Mouse (Mus musculus) ES-Bruce4 (cell line): ENCODE results near the gene Mkrn1. TPM values are rescaled to one million over a fixed set of nuclear protein-coding genes. Genes with fewer than 3 reads are reported as not detected.
A peak's percentile ranks its signal among the peaks of the same experiment; 100 is the strongest.

Experiments used
- H3K27ac ChIP-seq: 2 replicates; pipeline ENCODE4 v1.5.1; 2012; ENCODE audit warnings: low read length, inconsistent platforms; ENCODE audit not compliant: insufficient read depth
- H3K27me3 ChIP-seq: 2 replicates; pipeline ENCODE4 v1.6.1; 2012; ENCODE audit warnings: mild to moderate bottlenecking, low read length, inconsistent platforms; ENCODE audit not compliant: control insufficient read depth, poor library complexity, insufficient read depth, severe bottlenecking
- H3K36me3 ChIP-seq: 2 replicates; pipeline ENCODE4 v1.6.1; 2012; ENCODE audit warnings: inconsistent platforms, mild to moderate bottlenecking, low read length, moderate library complexity; ENCODE audit not compliant: control insufficient read depth, poor library complexity, insufficient read depth, severe bottlenecking
- H3K4me1 ChIP-seq: one replicate; pipeline ENCODE4 v1.8.1; 2011; ENCODE audit warnings: low read length; ENCODE audit not compliant: control insufficient read depth, insufficient read depth
- H3K4me3 ChIP-seq: 2 replicates; pipeline ENCODE4 v1.5.1; 2011; ENCODE audit warnings: low read depth, mild to moderate bottlenecking, low read length
- H3K9ac ChIP-seq: 2 replicates; pipeline ENCODE4 v1.6.1; 2012; ENCODE audit warnings: low read depth, mild to moderate bottlenecking, inconsistent platforms; ENCODE audit not compliant: poor library complexity, severe bottlenecking
- H3K9me3 ChIP-seq: replicated peaks from 2 replicates; pipeline ENCODE4 v1.6.1; 2012; ENCODE audit warnings: mild to moderate bottlenecking, low read length, inconsistent platforms; ENCODE audit not compliant: control insufficient read depth, poor library complexity, insufficient read depth, severe bottlenecking
- CTCF ChIP-seq: IDR thresholded peaks from one replicate; pipeline ENCODE4 v1.8.1; 2011; ENCODE audit warnings: low read depth, low read length
- EP300 ChIP-seq: IDR thresholded peaks from 2 replicates; pipeline ENCODE4 v1.6.1; 2011; ENCODE audit warnings: low read depth, low read length; ENCODE audit not compliant: insufficient read depth
- POLR2A ChIP-seq: IDR thresholded peaks from one replicate; pipeline ENCODE4 v1.8.1; 2011; ENCODE audit warnings: low read length; ENCODE audit not compliant: insufficient read depth
- polyA plus RNA-seq: library from polyadenylated mRNA; stranded (reverse); fragments of >200 nt; gene quantifications from 2 replicates; pipeline ENCODE4 v1.2.4, GENCODE M21; 2011; ENCODE audit warnings: low read depth; ENCODE audit not compliant: missing spikeins, insufficient read depth, insufficient read length

The Mkrn1 gene
- polyA plus RNA-seq, 1 experiment: 361 TPM

- H3K4me3 ChIP-seq: no peak overlapping the region
- no peaks in the 10 kb centered on the region for H3K27me3 ChIP-seq
- no peak overlapping the region for H3K9ac ChIP-seq
- H3K36me3 ChIP-seq: peaks cover 60% of the 10 kb centered on the region
- TF ChIP-seq POLR2A (no peak), CTCF (no peak), EP300 (no peak)
- no peaks in the 10 kb centered on the region for H3K9me3 ChIP-seq
- peaks cover 4% of the 10 kb centered on the region for H3K4me1 ChIP-seq
- peak overlapping the region; percentile 42 for H3K27ac ChIP-seq
These were observed 21.9 kb downstream of the Mkrn1 start for GRCm38 (mm10) chr6:39398342-39398741.

- Histone ChIP-seq H3K36me3 (peaks cover 52% of the 10 kb centered on the region), H3K4me3 (no peak overlapping the region), H3K27ac (peak overlapping the region; percentile 82), H3K9me3 (no peaks in the 10 kb centered on the region), H3K27me3 (no peaks in the 10 kb centered on the region), H3K9ac (no peak overlapping the region), H3K4me1 (peaks cover 4% of the 10 kb centered on the region)
- TF ChIP-seq POLR2A (no peak), EP300 (no peak), CTCF (no peak)
These were observed 23.2 kb downstream of the Mkrn1 start for GRCm38 (mm10) chr6:39397046-39397445.

DNA sequence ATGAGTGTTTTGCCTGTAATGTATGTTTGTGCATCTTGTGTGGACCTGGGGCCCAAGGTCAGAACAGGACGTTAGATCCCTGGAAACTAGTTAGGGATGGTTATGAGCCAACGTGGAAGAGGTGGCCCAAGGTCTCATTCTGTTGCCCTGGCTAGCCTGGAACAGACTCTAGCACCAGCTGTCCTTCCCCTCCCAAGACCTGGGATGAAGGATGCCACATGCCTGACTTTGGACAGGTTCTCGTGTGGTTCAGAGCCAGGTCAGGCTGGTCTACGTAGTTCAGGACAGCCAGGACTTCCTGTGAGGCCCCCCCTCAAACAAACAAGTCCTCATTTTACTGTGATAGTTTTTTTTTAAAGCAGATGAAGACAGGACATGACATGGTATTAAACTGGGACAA lies 24.3 kb downstream of the Mkrn1 start:
- peak overlapping the region; percentile 78 for H3K27ac ChIP-seq
- H3K9me3 ChIP-seq: no peaks in the 10 kb centered on the region
- H3K4me1 ChIP-seq: peaks cover 4% of the 10 kb centered on the region
- H3K27me3 ChIP-seq: no peaks in the 10 kb centered on the region
- H3K36me3 ChIP-seq: peaks cover 54% of the 10 kb centered on the region
- no peak overlapping the region for H3K4me3 ChIP-seq
- TF ChIP-seq CTCF (no peak), EP300 (no peak), POLR2A (no peak)
- no peak overlapping the region for H3K9ac ChIP-seq

GRCm38 (mm10) chr6:39395471-39395870 lies 24.8 kb downstream of the Mkrn1 start:
- TF ChIP-seq POLR2A (no peak), EP300 (no peak), CTCF (no peak)
- H3K27ac ChIP-seq: peak overlapping the region; percentile 78
- peaks cover 56% of the 10 kb centered on the region for H3K36me3 ChIP-seq
- H3K4me3 ChIP-seq: no peak overlapping the region
- no peak overlapping the region for H3K9ac ChIP-seq
- no peaks in the 10 kb centered on the region for H3K9me3 ChIP-seq
- H3K27me3 ChIP-seq: no peaks in the 10 kb centered on the region
- peaks cover 4% of the 10 kb centered on the region for H3K4me1 ChIP-seq

DNA sequence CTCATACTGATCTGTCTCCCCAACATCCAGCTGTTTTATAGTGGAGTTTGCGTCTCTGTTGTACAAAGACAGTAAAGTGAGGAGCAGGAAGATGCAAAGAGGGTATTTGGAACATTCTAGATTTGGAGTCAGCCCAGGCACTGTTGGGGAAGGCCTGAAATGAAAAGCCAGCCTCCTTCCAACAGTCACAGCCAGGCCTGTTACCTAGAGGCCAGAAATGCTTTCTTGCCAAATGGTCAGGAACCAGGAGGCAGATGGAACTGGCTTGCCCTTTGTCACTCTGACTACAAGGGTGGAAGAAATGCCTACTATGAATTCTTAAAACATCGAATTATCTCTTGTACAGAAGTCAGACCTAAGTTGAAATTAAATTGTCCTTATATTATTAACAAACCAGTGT lies 30.3 kb downstream of the Mkrn1 start:
- TF ChIP-seq POLR2A (no peak), EP300 (no peak), CTCF (no peak)
- no peaks in the 10 kb centered on the region for H3K9me3 ChIP-seq
- 0 out of 2 replicates have a peak overlapping the region, but pooled peaks have one; percentile 4 for H3K27ac ChIP-seq
- no peak overlapping the region for H3K9ac ChIP-seq
- H3K27me3 ChIP-seq: no peaks in the 10 kb centered on the region
- H3K4me3 ChIP-seq: no peak overlapping the region
- H3K4me1 ChIP-seq: no peaks in the 10 kb centered on the region
- H3K36me3 ChIP-seq: peaks cover 16% of the 10 kb centered on the region; the same call in 1 of the 2 replicates

GRCm38 (mm10) chr6:39381125-39381880 lies 39.0 kb downstream of the Mkrn1 start, which contains the start of gene Rab19:
Gene Rab19 (plus strand): TSS chr6:39381175.
- no peak for TF ChIP-seq CTCF
- no peak for TF ChIP-seq POLR2A
- TF ChIP-seq EP300: no peak
- Histone ChIP-seq H3K27ac (no peak within 1 kb of the TSS), H3K9me3 (no peaks in the 10 kb centered on the region), H3K36me3 (no peaks in the 10 kb centered on the region), H3K27me3 (no peaks in the 10 kb centered on the region), H3K9ac (peak within 1 kb of the TSS; percentile 12), H3K4me3 (peak within 1 kb of the TSS; percentile 44), H3K4me1 (no peaks in the 10 kb centered on the region)
